Mouse (Mus musculus) left cerebral cortex, postnatal 36 days (tissue): ENCODE results near the gene Mmp11. TPM values are rescaled to one million over a fixed set of nuclear protein-coding genes. Genes with fewer than 3 reads are reported as not detected.

Experiments
- DNase-seq, 2 experiments: peaks; one replicate each; pipeline ENCODE4 v3.0.0; 2021 to 2022; ENCODE audit warnings: low spot score in 2 of 2, mixed read lengths in 1 of 2
- intact Hi-C: fragments of 180-260 bp; cut with DNase I; formaldehyde crosslinking; loops from one replicate; pipeline ENCODE4 v1.15.1; 2025
- total RNA-seq, 2 experiments: library from RNA; stranded (reverse); gene quantifications; 2 replicates each; pipeline ENCODE4 v1.2.3; 2021

Mmp11 gene
- 1 to 10 TPM in 1 of 2 experiments, under 1 TPM in 1; 0.79 to 1.7 TPM for total RNA-seq

GRCm38 (mm10) chr10:75935680-75936541, at the start of gene Mmp11:
Gene Mmp11 (minus strand): TSS chr10:75936496.
- DNase-seq = peak; percentile 76 to 81
- intact Hi-C loops = loop anchor here (5.0 kb wide), 1 partner anchor 39 kb away; no protein-coding TSS in a partner anchor

- no peak for DNase-seq
- intact Hi-C loops = no loop called here
Observed at GRCm38 (mm10) chr10:75979432-75979831, 43.1 kb upstream of the Mmp11 start.

- DNase-seq = no peak
- intact Hi-C loops = no loop called here
Observed at GRCm38 (mm10) chr10:75978835-75979157, 42.5 kb upstream of the Mmp11 start.

GRCm38 (mm10) chr10:75978119-75978834, 42.0 kb upstream of the Mmp11 start:
- no peak for DNase-seq
- intact Hi-C loops = no loop called here

- intact Hi-C loops = no loop called here
- no peak for DNase-seq
Observed at GRCm38 (mm10) chr10:75975216-75975615, 38.9 kb upstream of the Mmp11 start.

GRCm38 (mm10) chr10:75973846-75974245, 37.5 kb upstream of the Mmp11 start:
- intact Hi-C loops = no loop called here
- no peak for DNase-seq

DNA sequence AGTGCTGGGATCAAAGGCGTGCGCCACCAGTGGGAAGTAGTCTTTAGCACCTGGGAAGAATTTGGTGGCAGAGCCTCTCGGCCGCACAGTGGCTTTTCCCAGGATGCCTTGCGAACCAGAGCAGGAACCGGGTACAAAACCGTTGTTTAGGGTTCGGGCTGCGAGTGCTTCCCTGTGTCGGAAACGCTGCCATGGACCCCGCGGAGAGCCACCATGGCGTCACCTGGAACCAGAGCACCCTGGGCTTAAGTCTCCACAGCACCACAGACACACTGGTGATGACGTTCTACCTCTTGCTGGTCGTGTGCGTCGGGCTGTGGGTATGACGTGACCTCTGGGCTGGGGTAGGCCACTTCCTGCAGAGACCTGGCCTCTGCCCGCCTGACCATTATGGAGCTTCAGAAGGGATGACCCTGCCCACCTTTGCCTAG, 18.1 kb upstream of the Mmp11 start, which contains the start of gene Gm5134:
TSS of gene Gm5134 (plus strand) at position 134 of the 431 bp plus-strand sequence.
- DNase-seq = no peak
- intact Hi-C loops = loop anchor here (10.0 kb wide), 1 partner anchor 370 kb away; the partner anchor contains the start of gene Ggt5

DNA sequence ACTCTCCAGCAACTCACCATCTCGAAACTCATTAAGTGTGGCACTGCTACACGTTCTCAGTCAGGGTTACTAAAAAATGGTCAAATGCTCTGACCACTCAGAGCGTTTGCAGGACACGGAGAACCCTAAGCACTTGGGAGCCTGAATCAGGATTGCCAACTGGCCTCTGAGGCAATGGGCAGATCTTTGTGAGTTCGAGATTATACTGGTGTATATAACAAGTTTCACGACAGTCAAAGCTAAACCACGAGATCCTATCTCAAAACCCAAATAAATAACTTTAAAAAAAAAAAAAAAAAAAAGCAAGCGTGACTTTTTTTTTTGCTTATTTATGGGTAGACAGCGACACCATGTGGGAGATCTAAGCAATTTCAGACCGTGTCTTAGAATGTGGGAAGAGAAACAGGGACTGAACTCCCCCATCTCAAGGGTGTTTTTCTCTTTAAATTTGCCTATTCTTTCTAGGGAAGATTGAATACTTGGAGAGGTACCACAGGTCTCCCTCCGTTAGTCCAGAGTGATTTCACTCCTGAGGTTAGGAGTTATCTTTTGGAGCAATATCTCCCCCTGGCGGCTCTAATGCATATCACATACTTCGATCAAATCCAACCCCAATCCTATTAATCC, 15.2 kb upstream of the Mmp11 start:
- intact Hi-C loops = loop anchor here (1.0 to 10.0 kb wide), 4 partner anchors 54 to 367 kb away; partner anchors contain the start of gene Ggt5
- DNase-seq = no peak

- intact Hi-C loops = loop anchor here (1.0 to 10.0 kb wide), 4 partner anchors 54 to 366 kb away; partner anchors contain the start of gene Ggt5
- DNase-seq = no peak
Observed at GRCm38 (mm10) chr10:75950791-75951210, 14.5 kb upstream of the Mmp11 start.

GRCm38 (mm10) chr10:75949053-75950045, 13.1 kb upstream of the Mmp11 start:
- no peak for DNase-seq
- intact Hi-C loops = loop anchor here (2.0 to 10.0 kb wide), 2 partner anchors 205 to 365 kb away; partner anchors contain the start of gene Ggt5

DNA sequence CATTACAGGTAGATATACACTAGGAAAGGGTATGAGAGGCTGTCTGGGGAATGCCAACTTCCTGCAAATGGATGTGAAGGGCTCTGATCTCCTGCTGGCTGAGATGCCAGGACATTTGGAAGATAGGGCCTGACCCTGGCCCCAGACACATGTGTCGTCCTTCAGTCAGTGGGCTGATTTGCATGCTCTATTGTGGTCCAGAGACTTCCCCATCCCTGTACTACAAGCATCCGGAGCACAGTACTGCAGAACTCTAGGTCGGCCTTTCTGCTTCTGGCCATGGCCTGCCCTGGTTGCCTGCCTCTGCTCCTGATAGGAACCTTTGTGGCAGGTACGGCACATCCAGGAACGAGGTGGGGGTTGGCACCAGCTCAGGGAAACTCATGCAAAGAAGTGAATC, 11.8 kb upstream of the Mmp11 start:
- intact Hi-C loops = no loop called here
- no peak for DNase-seq

GRCm38 (mm10) chr10:75945896-75946295, 9.6 kb upstream of the Mmp11 start:
- intact Hi-C loops = no loop called here
- DNase-seq = no peak

GRCm38 (mm10) chr10:75945213-75945612, 8.9 kb upstream of the Mmp11 start:
- intact Hi-C loops = no loop called here
- DNase-seq = no peak

GRCm38 (mm10) chr10:75944066-75944772, 7.9 kb upstream of the Mmp11 start:
- intact Hi-C loops = no loop called here
- DNase-seq = no peak

- no peak for DNase-seq
- intact Hi-C loops = no loop called here
Observed at GRCm38 (mm10) chr10:75942736-75943477, 6.6 kb upstream of the Mmp11 start, which contains the start of gene Vpreb3. Gene Vpreb3 (plus strand): TSS chr10:75943057.

GRCm38 (mm10) chr10:75941042-75941824, 4.9 kb upstream of the Mmp11 start:
- no peak for DNase-seq
- intact Hi-C loops = no loop called here

GRCm38 (mm10) chr10:75940520-75940919, 4.2 kb upstream of the Mmp11 start, which contains the start of gene Gm867:
Gene Gm867 (minus strand): TSS chr10:75940672.
- DNase-seq = no peak
- intact Hi-C loops = no loop called here
